Mouse (Mus musculus) ES-E14 (cell line): ENCODE results near the gene Chp1. TPM values are rescaled to one million over a fixed set of nuclear protein-coding genes. Genes with fewer than 3 reads are reported as not detected.

Experiments
- DNase-seq: peaks from one replicate; pipeline ENCODE4 v3.0.0-alpha.2; 2013; ENCODE audit warnings: low read depth, low spot score
- H3K27ac ChIP-seq: 2 replicates; pipeline ENCODE4 v1.5.1; 2012; ENCODE audit warnings: low read depth, mild to moderate bottlenecking, low read length, moderate library complexity, mixed read lengths; ENCODE audit not compliant: poor library complexity, insufficient read depth, severe bottlenecking
- H3K36me3 ChIP-seq: 2 replicates; pipeline ENCODE4 v1.6.1; 2012; ENCODE audit warnings: mild to moderate bottlenecking, low read length, moderate library complexity, mixed read lengths; ENCODE audit not compliant: control insufficient read depth, poor library complexity, insufficient read depth, severe bottlenecking
- H3K4me1 ChIP-seq, 2 experiments: fragments of 150-350 bp in 1 of 2; sonication (generic) in 1 of 2; 2 replicates each; pipeline ENCODE4 v1.6.1; 2012; ENCODE audit warnings: low read length in 2 of 2, mild to moderate bottlenecking in 1 of 2, mixed read lengths in 1 of 2; ENCODE audit not compliant: control insufficient read depth in 2 of 2, insufficient read depth in 2 of 2, poor library complexity in 1 of 2
- H3K4me3 ChIP-seq, 2 experiments: fragments of 150-350 bp in 1 of 2; sonication (generic) in 1 of 2; 2 replicates each; pipeline ENCODE4 v1.5.1; 2012; ENCODE audit warnings: low read length in 2 of 2, low read depth in 1 of 2, mild to moderate bottlenecking in 1 of 2, mixed read lengths in 1 of 2; ENCODE audit not compliant: insufficient read depth in 1 of 2, poor library complexity in 1 of 2, severe bottlenecking in 1 of 2
- H3K9ac ChIP-seq: 2 replicates; pipeline ENCODE4 v1.6.1; 2012; ENCODE audit warnings: low read depth, mild to moderate bottlenecking, low read length, mixed read lengths; ENCODE audit not compliant: poor library complexity, insufficient read depth, severe bottlenecking
- H3K9me3 ChIP-seq: fragments of 150-350 bp; sonication (generic); 2 replicates; pipeline ENCODE4 v1.6.1; 2012; ENCODE audit warnings: low read depth, mild to moderate bottlenecking, low read length; ENCODE audit not compliant: control insufficient read depth, insufficient read depth
- CHD2 ChIP-seq: IDR thresholded peaks from 2 replicates; pipeline ENCODE4 v1.6.1; 2014; ENCODE audit warnings: mild to moderate bottlenecking, low read depth, low read length, inconsistent platforms
- HCFC1 ChIP-seq: IDR thresholded peaks from 2 replicates; pipeline ENCODE4 v1.6.1; 2012; ENCODE audit warnings: low read length, inconsistent platforms, borderline replicate concordance; ENCODE audit not compliant: insufficient read depth
- MAFK ChIP-seq: IDR thresholded peaks from 2 replicates; pipeline ENCODE4 v1.6.1; 2014; ENCODE audit warnings: mild to moderate bottlenecking, low read depth, low read length, inconsistent platforms; ENCODE audit not compliant: insufficient read depth
- ZC3H11A ChIP-seq: IDR thresholded peaks from 2 replicates; pipeline ENCODE4 v1.6.1; 2012; ENCODE audit warnings: low read depth, mild to moderate bottlenecking, inconsistent platforms, low read length, borderline replicate concordance
- ZNF384 ChIP-seq: IDR thresholded peaks from 2 replicates; pipeline ENCODE4 v1.6.1; 2012; ENCODE audit warnings: low read depth, low read length, inconsistent platforms
- in situ Hi-C, 2 experiments: fragments of 600-800 bp; cut with MboI; formaldehyde crosslinking; loops; one replicate each; pipeline ENCODE4 v1.15.1; 2025; ENCODE audit warnings: low sequenced_read_pairs in 2 of 2, inconsistent platforms in 1 of 2; ENCODE audit not compliant: unreplicated experiment in 2 of 2
- total RNA-seq: library from RNA; depleted of rRNA; stranded (reverse); fragments of 300-350 nt; gene quantifications from 2 replicates; pipeline ENCODE4 v1.2.3, GENCODE M21; 2012

Chp1 gene
- total RNA-seq, 1 experiment = 29.7 TPM

GRCm38 (mm10) chr2:119603909-119604308, 56.4 kb downstream of the Chp1 start:
- Histone ChIP-seq H3K36me3 (peaks cover 6% of the 10 kb centered on the region), H3K9ac (no peak overlapping the region), H3K9me3 (no peaks in the 10 kb centered on the region), H3K27ac (no peak overlapping the region), H3K4me1 (0 out of 4 replicates have a peak, but pooled peaks cover 0 to 2% of the 10 kb centered on the region in 2 experiments), H3K4me3 (no peak overlapping the region)
- TF ChIP-seq ZNF384 (no peak), HCFC1 (no peak), ZC3H11A (no peak), MAFK (no peak), CHD2 (no peak)
- DNase-seq = no peak
- in situ Hi-C loops = no loop called here

DNA sequence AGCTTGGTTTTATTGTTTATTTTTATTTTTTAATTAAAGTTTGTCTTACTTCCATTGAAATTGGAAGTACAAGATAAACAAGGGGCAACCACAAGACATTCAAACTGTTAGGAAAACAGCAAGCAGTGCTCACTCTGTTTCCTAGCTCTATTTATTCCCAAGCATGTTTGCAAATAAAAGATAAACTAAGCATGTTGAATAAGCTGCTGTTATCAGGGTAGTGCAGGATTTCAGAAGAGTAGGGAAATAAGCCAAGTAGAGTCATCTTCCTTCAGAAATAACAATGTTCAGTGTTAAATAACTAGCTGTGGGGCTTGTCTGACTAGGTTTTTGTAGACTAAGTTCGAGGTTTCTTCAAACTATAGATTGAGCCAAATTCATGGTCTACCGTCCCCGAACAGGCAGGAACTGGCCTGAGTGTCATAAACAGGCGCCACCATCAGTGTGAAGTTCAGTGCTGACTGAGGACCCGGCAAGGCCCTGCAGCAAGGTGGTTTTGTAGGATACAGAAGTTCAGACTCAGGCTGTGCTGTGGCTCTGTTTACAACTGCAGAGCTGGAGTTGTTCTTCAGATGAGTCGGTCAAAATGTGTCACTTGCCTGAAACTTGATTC, 58.0 kb downstream of the Chp1 start:
- Histone ChIP-seq H3K9me3 (no peaks in the 10 kb centered on the region), H3K27ac (no peak overlapping the region), H3K36me3 (peaks cover 4% of the 10 kb centered on the region), H3K4me3 (no peak overlapping the region), H3K9ac (no peak overlapping the region), H3K4me1 (0 out of 4 replicates have a peak, but pooled peaks cover 0 to 2% of the 10 kb centered on the region in 2 experiments)
- DNase-seq = no peak
- in situ Hi-C loops = no loop called here
- no peak for TF ChIP-seq CHD2
- no peak for TF ChIP-seq ZNF384
- TF ChIP-seq HCFC1 = no peak
- TF ChIP-seq ZC3H11A = no peak
- TF ChIP-seq MAFK = no peak

GRCm38 (mm10) chr2:119607023-119607422, 59.5 kb downstream of the Chp1 start:
- Histone ChIP-seq H3K9ac (no peak overlapping the region), H3K9me3 (no peaks in the 10 kb centered on the region), H3K4me1 (no peaks in the 10 kb centered on the region), H3K27ac (no peak overlapping the region), H3K36me3 (peaks cover 2% of the 10 kb centered on the region; the same call in 1 of the 2 replicates), H3K4me3 (no peak overlapping the region)
- no peak for TF ChIP-seq HCFC1
- no peak for TF ChIP-seq ZNF384
- no peak for TF ChIP-seq CHD2
- no peak for TF ChIP-seq MAFK
- no peak for TF ChIP-seq ZC3H11A
- in situ Hi-C loops = no loop called here
- no peak for DNase-seq

GRCm38 (mm10) chr2:119617841-119618198, 70.3 kb downstream of the Chp1 start:
- no peak for DNase-seq
- Histone ChIP-seq H3K27ac (peak overlapping the region; percentile 56), H3K4me1 (peaks cover 0 to 4% of the 10 kb centered on the region in 2 experiments; a peak in 2 of 4 replicates), H3K4me3 (peak overlapping the region; percentile 93 to 100), H3K9me3 (no peaks in the 10 kb centered on the region), H3K36me3 (peaks cover 2% of the 10 kb centered on the region), H3K9ac (peak overlapping the region; percentile 96)
- in situ Hi-C loops = no loop called here
- no peak for TF ChIP-seq ZNF384
- no peak for TF ChIP-seq CHD2
- no peak for TF ChIP-seq HCFC1
